Mouse (Mus musculus): ENCODE data around the gene Mitf.
A peak's percentile ranks its signal among the peaks of the same experiment; 100 is the strongest.

Gene Mitf

GRCm38 (mm10) chr6:97821811-97822210 is 15.0 kb downstream of the Mitf start:
- no peak for DNase-seq (ENCODE audit: low read depth, low spot score)

DNA sequence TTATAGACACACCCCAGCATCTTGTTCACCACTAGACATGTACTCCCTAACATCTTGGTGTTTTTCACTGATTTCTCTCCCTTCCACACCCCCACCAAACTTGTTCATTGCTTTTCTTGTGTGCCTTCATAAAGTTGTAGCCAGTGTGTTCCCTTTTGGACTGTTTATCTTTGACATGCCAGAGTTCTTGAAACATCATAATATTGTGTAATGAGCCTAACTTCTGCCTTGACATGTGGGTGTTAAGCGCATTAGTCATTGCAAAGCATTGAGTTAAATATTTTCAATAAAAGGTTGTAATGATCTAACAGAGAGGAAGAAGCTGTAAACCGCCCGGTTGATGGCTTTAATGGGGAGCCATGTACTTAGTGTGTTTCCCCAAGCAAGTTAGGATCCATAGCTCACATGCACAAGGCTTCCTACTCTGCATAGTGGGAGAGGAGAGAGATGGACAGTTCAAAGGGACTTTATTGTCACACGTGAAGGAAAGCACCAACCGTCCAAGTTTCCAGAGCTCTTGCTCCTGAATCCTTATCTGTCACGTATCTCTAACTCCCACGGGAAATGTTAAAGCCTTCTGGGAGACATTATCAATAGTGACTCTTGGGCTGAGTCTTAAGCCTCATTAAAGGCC is 19.9 kb downstream of the Mitf start:
- no peak for DNase-seq (ENCODE audit: low read depth, low spot score)

DNA sequence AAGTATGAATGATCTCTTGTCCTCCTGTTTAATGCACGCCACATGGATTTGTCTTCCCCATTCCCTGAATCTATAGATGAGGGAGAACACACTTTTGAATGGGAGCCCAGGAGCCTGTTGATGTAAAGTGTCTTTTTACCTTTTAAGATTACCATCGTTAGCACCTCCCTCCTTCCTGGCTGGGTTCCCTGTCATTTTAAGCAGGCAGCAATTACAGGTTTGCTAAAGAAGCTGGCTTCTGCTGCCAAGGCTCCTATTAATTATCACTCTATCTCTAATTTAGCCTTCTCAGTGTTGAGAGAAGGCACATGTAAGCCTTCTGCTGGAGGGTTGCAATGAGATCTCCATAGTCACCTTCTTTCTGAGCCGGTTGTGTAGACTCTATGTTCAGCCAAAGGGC is 21.2 kb downstream of the Mitf start:
- no peak for DNase-seq (ENCODE audit: low read depth, low spot score)

DNA sequence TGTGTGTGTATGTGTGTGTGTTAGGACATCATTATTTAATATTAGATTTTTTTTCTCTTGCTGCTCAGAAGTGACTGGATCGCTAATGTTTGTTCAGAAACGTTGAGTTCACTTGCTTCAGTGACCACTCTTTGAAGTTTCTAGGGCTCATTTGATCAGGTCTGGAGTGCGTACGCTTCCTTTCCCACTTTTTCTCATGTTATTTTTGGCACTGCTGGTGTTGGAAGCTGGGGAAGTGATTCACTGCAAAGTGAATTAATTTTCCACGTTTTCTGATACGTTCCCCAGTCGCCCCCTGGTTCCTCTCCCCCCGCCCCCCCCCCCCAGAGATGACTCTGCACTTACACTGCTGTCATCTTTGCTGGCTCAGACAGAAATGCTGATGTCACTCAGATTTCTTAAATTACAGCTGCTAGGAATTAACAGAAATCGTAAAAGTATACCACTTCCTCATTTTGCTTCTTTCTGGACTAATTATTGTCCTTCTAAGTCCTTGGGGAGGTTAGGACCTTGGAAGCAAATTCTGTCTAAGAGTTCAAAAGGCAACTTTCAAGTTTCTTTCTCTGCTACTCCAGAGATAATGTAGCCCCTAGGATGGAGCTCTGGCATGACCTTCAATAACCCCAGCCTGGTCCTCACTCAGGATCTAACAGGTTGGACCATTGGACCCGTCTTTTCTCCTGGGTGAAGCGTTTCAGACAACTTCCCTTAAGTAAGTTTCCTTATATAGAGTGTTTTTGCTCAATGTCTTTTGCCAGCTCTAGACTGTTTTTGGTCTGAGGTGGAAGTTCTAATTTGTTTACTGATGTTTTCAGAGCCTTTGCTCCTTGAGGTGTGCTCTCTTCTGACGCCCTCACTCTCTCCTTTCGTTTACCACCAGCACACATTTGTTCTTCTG is 22.2 kb downstream of the Mitf start:
- no peak for DNase-seq (ENCODE audit: low read depth, low spot score)

DNA sequence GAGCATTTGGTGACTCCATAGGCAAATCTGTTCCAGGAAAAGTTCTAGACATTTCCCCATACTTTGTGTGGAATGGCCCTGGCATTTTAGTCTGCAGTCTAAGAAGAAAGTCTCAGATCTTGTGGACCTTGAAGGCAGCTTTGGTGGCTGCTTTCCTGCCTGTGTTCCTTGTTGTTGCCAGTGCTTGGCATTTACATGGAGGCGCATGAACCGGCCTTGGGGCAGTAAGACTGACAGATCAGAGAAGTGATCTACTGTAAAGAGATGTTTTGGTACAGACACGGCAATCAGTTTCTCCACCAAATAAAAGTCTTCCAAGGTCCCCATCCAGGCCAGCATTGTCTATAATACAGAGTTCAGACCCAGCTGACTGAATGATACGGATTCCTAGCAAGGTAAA is 25.6 kb downstream of the Mitf start:
- DNase-seq (ENCODE audit: low read depth, low spot score) = no peak

DNA sequence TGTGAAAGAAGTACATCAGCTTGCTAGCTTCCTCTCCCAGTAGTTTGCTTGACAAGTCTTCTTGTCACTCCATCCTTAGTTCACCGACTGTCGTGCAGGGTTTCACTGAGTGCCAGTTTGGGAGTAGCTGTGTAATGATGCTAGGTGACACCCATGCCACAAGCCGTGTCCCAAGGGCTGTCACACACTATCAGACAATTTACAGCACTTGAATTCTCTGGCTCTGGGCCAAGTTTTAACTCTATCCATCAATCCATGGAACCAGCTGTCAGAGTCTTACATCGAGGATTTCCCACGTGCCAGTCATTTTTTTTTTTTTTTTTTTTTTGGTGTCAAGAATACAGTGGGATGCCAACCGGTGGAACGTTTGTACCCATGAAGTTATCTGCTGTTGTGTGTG is 29.3 kb downstream of the Mitf start:
- no peak for DNase-seq (ENCODE audit: low read depth, low spot score)

DNA sequence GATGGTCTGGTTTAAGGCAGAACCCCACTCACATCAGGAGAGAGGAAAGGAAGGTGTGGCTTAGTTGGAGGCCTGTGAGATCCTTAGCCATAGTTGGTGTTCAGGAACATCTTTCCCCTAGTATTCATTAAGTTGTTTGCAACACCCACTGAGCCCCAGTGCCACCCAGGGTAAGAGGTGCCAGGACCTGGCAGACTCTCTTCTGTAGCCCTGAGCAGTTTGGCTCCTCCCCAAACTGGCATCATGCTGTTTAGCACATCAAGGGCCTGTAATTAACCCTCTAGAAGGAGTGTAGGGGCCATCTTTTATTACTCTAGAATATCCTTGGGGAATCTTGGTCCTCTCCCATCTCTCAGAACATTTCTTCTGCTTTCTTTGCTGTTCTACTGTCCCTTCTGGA is 30.9 kb downstream of the Mitf start:
- no peak for DNase-seq (ENCODE audit: low read depth, low spot score)

GRCm38 (mm10) chr6:97839568-97839967 is 32.7 kb downstream of the Mitf start:
- no peak for DNase-seq (ENCODE audit: low read depth, low spot score)

DNA sequence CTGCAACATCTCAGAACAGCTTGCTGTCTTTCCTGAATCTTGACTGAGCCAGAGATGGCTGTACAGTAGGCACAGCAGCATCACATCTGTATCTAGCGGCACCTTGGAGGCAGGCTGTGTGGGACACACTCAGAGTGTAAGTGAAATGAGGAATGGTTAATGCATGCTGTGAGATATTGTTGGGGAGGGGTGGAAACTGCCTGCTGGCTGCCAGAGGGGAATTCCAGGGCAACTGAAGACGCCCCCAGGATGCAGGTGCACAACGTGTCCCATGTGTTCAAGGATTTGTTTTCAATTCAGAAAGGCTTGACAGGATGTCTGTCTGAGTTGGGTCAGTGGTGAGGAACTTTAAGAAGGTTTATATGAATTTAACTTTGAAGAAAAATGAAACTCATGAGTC is 37.3 kb downstream of the Mitf start:
- DNase-seq (ENCODE audit: low read depth, low spot score) = no peak

DNA sequence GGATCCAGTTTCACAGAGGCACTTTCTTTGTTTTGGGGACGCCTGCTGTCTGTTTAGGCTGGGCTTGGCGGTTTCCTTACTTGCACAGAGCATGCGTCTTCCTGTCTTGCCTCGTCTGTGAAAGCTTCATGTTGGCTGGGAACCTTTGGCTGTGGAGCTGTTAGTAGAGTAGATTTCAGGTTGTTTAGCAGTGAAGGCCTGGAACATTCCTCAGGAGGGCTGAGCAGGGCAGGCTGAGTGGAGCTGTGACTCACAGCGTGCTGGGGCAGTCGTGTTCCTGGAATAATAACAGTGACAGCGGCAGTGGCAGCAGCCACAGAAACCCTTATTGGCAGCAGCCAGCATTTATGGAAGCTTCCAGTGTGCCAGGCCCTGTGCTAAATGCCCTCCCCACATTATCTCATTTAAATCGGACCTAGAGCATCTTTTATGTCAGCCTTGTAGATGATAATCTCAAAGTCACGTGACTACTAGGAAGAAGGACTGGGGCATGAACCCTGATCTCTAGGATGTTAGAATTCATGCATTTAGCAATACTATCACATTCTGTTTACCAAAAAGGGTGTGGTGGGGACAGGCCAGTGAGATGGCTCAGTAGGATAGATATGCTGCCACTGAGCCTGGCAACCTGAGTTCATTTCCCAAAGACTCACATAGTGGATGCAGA is 41.5 kb downstream of the Mitf start:
- peak; percentile 14 for DNase-seq (ENCODE audit: low read depth, low spot score)

DNA sequence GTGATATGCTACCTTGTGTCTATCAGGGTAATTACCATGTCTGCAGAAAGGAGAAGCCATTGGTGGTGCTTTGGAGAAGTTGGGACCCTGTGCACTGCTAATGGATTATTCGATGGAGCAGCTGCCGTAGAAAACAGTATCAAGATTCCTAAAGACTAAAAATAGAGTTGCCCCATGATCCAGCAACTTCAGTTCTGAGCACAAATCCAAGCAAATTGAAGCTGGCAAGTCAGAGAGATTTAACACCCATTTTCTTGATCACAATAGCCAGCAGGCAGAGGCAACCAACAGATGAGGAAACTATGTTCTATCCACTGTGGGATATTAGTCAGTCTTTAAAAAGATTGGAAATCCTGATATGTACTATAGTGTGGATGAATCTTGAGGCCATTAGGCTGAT is 47.4 kb downstream of the Mitf start:
- DNase-seq (ENCODE audit: low read depth, low spot score) = no peak

- DNase-seq (ENCODE audit: low read depth, low spot score) = no peak
These were observed 48.7 kb downstream of the Mitf start for GRCm38 (mm10) chr6:97855420-97856170.

GRCm38 (mm10) chr6:97856502-97856901 is 49.6 kb downstream of the Mitf start:
- no peak for DNase-seq (ENCODE audit: low read depth, low spot score)

GRCm38 (mm10) chr6:97857690-97858089 is 50.8 kb downstream of the Mitf start:
- DNase-seq (ENCODE audit: low read depth, low spot score) = no peak

DNA sequence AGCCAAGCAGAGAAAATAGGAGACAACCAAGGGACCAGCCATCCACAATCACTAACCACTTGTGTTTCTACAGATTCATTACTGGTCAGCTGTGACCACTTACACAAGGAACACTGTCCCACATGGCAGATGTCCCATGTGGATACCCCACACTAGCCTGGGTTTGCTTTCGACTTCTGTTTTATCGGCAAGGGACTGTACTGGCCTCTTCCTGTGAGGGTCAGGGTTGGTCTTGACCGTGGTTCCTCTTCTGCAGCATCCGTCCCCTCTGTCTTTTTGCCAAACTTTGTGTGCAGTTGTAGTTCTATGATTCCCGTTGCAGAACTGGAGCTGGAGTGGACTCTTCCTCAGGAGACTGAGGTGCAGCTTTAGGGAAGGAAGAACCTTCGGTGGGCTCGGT is 59.7 kb downstream of the Mitf start:
- DNase-seq (ENCODE audit: low read depth, low spot score) = no peak

DNA sequence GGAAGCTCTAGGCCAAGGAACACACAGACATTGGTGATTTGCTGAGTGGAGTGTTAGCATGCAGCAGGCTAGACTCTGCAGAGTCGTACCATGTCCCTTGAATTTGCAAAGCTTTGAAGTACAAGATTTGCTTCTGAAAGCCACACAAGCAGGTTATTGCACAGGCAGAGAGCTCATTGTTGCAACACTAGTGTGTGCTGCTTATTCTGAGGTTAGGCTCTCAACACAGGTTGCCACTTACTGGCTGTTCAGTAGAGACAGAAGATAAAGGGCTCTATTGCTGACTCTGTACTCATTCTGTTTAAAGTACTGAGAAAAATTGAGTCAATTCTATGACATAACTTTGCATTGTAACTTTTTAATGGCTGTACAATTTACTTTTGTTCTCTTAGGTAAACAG is 61.2 kb downstream of the Mitf start:
- DNase-seq (ENCODE audit: low read depth, low spot score) = no peak

GRCm38 (mm10) chr6:97869953-97870352 is 63.1 kb downstream of the Mitf start:
- DNase-seq (ENCODE audit: low read depth, low spot score) = no peak

DNA sequence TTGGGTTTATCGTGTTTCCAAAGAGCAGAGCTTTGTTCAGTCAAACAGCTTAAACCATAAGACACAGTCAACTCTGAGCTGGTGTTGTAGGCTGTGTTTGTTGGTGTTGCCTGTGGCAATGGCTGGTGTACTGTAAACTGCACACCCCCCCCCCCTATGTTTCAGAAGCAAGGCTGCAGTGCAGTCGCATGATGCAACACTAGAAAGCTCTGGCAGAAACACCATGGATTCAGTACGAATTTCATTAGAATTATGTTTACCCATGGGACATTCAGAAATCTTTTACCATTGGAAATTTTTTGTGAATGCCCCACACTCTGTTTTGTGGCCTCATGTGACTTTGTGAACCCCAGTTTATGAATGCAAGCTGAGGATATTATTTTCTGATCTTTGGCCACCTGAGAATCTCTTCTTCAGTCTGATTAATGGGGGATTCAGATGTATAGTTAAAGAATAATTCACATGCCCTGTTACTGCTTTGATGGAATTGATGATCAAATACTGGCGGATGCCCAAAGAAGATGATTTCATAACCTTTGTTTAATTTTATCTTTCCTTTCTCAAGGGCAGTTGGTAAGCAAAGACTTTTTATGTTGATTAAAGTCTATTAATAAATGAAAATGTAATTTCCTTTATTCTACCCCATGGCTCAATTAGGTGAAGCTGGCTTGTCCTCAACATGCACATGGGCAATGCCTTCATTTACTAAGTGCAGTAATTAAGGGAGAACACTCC is 64.6 kb downstream of the Mitf start:
- no peak for DNase-seq (ENCODE audit: low read depth, low spot score)

DNA sequence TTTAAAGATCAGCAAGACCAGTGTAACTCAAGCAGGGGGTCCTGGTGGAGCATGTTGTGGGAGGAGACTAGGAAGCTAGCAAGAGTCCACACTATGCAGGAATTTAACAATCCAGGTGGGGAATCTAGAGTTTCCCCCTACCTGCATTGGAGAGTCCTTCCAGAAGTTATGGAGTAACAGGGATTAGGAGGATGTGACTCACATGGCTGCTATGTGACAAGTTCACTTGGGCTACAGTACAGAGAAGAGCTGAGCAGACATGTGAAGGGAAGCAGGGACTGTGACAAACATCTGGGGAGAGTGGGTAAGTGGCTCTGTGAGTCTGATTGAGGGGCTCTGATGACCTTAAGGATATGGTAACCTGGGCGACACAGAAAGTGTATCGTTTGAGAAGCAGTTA is 66.2 kb downstream of the Mitf start:
- no peak for DNase-seq (ENCODE audit: low read depth, low spot score)

DNA sequence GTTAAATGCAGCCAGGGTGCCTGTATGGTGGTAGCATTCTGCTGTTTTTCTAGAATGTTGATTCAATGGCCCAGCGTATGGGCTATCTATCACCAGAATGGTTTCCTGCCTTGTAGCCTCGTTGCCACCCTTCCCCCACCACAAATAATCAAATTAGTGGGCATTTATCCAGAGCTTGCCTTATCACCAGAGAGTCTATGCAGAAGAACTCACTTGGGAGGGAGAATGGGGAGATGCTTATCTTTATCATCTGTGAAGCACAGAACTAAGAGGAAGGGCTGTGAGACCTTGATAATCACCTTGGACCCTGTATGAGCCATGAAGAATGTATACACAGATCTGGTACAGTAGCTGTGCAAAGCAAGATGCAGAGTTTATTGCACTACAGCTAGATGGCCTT is 70.1 kb downstream of the Mitf start:
- DNase-seq (ENCODE audit: low read depth, low spot score) = no peak

- DNase-seq (ENCODE audit: low read depth, low spot score) = no peak
These were observed 70.6 kb downstream of the Mitf start for GRCm38 (mm10) chr6:97877492-97877891.
